Mouse (Mus musculus) liver, adult 2 months (tissue): ENCODE data around the gene Prpsap1.

Experiments
- CTCF ChIP-seq: fragments of 200-500 bp; IDR thresholded peaks from 2 replicates; pipeline ENCODE4 v1.5.1; 2011; ENCODE audit warnings: low read depth, low read length, control low read depth
- POLR2A ChIP-seq: fragments of 200-500 bp; IDR thresholded peaks from 2 replicates; pipeline ENCODE4 v1.6.1; 2011; ENCODE audit warnings: low read length, control low read depth; ENCODE audit not compliant: insufficient read depth; ENCODE audit errors: extremely low read depth

GRCm38 (mm10) chr11:116530187-116531147 is 36.5 kb upstream of the Prpsap1 start, which contains the start of gene Sphk1:
- TF ChIP-seq CTCF (no peak), POLR2A (no peak)
